Mouse (Mus musculus): Measurements from ENCODE around the gene Glod5.

DNA sequence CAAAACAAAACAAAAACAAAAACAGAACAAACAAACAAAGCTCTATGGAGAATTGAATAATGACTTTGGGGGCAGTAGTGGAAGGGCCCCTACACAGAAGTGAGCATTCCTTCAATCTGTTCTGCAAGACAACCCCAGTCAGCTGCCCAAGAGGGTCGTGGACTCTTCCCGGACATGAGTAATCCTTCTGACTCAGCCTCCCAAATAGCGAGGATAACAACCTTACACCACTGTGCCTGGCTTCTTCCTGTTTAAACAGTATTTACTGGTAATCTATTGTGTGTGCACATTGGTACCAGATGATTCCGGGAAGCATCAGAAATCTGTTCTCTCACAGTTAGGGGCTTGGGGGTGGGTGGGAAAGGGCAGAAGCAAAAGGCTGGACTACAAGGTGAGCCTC, 8.5 kb upstream of the Glod5 start:
- TF ChIP-seq CTCF (IDR thresholded peaks at IDR 0.05; ENCODE audit: extremely low read depth, insufficient read depth, insufficient read length, insufficient replicate concordance) (no peak), POLR2A (IDR thresholded peaks at IDR 0.05; ENCODE audit: low read depth, low read length) (no peak)
